Mouse (Mus musculus) brain, embryonic 18.5 days (tissue): ENCODE measurements around the gene Cbx6.

Source experiments
- DNase-seq: peaks from one replicate; pipeline ENCODE4 v3.0.0-alpha.2; 2012; ENCODE audit warnings: low read depth, low spot score

The Cbx6 gene

DNA sequence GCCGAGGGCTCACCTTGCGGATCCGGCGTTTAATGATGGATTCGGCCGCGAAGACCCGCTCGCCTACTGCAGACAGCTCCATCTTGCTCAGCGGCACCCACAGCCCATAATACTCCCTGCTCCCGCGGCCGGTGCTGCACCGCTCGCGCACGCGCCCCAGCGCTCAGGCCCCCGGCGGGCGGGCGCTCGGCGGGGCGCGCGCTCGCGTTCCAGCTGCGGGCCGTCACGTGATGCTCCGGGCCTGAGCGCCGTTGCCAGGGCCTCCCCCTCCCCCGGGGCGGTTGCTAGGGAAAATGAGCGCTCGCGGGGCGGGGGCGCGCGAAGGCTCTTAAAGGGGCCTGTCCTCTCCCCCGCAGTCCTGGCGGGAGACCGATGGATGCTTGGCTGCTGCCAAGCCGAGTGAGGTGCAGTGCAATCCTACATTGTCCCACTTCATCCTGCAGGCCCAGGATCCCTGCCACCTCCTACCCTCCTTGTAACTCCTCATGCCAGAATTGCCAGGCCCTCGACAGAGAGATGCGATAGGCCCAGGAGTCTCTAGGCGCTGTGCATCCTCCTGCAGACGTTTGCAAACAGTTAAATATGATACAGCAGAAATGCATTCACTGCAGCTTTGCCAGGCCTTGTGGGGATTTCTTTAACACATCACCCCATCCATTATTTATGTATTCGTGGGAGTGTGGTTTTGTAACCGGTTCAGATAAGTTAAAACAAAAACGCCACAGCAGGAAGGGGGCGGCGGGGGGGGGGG lies at the start of gene Cbx6, which contains the start of gene Npcd:
Gene Cbx6 (minus strand): TSS at position 559 of the 751 bp plus-strand sequence.
Gene Npcd (minus strand): TSS at position 108 of the 751 bp plus-strand sequence.
- peak; percentile 96 for DNase-seq

DNA sequence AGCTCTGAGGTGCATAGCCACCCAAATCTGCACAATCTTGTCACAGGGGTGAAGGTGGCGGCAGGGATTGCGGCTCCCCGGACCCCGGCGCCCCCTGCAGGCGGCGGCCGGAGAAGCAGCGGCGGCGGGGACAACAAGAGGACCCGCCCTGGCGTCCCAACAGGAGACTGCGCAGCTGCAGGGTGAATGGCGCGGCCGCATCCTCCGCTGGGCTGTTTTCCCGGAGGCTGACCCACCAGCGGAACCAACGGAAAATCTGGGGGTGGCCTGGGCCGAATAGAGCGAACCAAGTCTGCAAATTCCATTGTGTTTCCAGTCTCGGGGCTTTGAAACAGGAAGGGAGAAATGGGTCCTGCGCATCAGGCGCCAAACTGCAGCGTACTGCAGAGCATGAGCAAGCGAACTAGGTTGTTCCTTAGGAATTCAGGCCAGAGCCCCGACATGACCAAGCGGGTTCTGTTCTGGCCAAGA lies 48.9 kb upstream of the Cbx6 start:
- DNase-seq: peak; percentile 80

DNA sequence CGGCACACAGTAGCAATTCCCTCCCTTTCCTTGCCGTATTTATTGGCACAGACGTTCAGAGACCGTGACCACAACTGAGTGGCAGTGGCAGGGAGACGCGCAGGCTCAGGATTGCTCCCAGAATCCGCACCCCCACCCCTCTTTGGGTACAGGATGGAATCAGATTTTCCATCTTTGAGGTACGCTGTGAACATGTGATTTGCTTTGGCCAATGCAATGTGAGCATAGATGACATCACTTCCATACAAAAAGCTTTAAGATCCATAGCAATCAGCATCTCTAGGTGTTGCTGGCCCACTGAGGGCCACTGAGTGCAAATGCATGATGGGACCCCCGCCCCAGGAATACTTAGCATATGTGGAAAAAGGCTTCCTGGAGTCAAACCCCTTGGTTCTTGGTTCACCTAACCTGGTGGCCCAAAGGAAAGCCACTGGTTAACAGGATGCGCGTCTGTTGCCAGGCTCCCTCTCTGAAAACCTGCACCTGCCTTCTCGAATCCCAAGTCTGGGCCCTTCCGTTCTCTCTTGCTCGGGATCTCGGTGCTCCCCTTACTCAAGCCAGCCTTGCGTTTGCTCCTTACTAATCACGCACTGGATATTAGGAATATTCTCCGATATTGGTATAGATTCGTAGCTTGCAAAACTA lies 48.3 kb upstream of the Cbx6 start:
- DNase-seq: peak; percentile 80

DNA sequence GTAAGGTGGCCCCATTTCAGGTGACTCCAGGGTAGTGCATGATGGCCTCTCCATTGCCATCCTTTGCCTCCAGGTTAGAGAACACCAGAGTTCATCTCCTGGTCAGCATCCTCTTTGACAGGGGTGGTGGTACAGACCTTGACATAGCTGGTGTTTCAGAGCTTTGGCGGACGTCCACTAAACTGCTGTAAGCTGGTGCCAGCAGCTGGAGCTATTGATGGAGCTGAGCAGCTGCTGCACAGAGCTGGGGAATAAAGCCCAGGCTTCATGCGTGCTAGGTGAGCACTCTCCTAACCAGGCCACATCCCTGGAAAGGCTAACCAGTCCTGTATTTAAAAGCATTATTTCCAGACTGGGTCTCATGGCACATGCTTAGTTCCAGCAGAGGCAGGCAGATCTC lies 46.0 kb upstream of the Cbx6 start:
- no peak for DNase-seq

DNA sequence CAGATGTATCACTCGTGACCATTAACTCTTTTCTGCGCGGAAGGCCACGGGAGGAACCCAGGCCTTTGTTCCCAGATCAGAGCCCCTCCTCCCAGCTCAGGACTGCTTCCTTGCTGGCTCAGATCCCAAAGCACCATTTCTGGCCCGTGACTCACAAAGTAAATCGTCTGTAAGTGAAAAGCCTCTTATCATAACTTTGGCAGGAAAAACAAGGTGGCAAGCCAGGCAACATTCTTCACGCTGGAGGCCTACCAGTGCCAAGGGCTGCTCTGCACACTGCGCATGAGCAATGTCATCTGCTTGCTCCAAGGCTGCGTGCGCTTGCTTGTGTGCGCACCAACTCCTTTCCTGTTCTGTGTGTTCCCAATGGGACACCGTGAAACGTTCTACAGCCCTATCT lies 44.8 kb upstream of the Cbx6 start:
- peak; percentile 69 for DNase-seq

DNA sequence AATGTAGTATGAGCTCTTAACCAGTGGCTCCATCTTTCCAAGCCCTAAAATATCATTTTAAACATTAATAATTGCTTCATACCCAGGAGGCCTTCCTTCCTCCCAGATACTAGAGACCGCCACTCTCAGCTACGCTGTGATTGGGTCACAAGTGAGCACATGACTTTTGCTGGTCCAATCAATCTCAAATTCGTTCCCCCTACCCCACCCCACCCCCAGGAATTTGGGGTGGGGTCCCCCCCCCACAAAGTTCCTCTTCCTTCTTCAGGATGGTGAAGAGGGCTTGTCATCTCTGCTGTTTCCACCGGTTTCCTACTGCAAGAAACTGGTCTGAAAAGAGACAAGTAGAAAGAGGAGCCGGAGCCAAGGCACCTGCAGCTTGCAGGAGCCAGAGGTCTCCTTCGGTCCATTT lies 44.2 kb upstream of the Cbx6 start:
- DNase-seq: no peak

DNA sequence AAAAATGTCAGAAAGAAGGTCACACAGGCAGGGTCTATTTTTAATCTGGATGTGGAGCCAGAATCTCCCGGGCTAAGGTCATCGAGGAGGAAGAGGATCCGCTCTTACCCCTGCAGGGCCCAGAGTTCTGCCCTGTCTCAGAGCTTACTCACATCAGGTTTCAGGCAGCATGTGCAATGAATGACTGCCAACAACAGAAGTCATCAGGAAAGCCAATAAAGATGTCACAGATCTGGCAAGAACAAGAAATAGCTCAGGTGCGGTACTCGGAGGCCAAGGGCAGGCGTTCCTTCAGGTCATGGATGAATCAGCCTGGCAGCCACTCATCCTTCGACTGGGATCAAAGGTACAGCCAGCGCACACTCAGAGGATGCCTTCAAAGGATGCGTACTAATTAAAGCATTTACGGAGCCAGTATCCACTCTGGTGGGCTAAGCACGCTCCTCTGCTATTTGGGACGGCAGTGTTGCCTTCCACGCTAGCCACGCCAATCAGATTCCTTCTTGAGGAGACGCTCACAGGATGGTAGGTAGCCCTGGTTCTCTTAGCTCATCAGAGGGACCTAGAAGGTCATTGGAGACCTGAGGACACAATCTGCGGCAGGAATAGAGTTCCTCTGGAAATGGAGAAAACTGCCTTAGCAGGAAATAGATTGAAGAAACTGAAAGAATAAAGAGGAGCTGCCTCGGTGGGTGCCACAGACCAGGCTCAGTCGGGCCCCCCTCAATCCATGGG lies 40.9 kb upstream of the Cbx6 start:
- DNase-seq: no peak

DNA sequence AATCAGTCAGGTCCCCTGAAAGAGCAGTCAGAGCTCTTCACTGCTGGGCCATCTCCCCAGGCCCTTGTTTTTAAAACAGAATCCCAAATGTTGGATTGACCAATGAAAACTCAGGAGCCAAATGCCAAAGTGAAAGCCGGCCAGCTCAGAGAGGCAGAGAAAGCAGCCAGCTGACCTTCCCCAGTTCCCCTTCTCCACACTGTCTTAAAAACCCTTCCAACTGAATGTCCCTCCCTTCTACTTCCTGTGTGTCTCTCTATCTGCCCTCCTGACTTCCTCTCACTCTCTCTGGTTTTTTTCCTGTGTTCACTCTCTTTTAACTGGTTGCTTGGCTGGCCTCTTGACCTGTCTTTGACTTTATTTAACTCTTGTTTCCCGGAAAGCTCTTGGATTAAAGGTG lies 39.5 kb upstream of the Cbx6 start:
- no peak for DNase-seq

DNA sequence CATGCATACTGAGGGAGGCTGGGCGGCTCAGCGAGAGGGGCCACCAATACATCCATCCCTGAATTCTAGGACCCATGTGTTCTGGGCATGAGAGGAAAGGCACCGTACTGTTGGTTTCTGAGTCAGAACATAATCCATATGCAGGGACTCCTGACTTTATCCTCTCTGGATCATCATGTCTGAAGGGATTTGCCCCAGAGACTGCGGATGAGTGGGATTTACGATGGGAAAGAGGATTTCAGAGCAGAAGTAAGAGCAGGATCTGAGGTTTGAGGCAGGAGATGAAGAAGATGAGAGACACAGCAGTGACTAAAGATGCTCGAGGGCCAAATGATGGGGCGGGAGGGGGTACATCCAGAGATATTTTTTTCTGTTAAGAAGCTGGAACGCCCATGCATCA lies 39.1 kb upstream of the Cbx6 start:
- DNase-seq: no peak

DNA sequence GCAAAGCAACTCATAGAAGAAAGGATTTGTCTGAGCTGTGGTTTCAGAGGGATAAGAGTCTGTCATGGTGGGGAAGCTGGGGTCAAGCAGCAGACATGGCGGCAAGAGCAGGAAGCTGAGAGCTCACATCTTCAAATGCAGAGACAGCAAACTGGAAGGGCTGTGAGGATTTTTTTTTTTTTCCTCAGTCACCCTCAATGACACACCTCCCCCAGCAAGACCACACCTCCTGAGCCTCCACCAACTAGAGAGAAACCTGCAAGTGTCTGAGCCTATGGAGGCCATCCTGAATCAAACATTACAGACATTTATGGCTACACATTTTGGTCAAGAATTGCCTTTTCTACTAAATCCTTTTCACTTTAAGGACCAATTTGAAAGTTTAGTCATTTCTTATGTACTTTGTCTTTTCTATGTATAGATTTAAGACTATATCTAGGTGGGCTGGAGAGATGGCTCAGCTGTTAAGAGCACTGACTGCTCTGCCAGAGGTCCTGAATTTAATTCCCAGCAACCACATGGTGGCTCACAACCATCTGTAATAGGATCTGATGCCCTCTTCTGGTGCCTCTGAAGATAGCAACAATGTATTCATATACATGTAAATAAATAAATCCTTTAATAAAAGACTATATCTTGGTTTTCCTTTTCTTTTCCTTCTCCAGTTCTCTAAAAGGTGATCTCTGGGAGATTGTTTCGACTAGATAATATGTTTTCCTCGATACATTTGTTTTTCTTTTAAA lies 32.9 kb upstream of the Cbx6 start:
- no peak for DNase-seq

DNA sequence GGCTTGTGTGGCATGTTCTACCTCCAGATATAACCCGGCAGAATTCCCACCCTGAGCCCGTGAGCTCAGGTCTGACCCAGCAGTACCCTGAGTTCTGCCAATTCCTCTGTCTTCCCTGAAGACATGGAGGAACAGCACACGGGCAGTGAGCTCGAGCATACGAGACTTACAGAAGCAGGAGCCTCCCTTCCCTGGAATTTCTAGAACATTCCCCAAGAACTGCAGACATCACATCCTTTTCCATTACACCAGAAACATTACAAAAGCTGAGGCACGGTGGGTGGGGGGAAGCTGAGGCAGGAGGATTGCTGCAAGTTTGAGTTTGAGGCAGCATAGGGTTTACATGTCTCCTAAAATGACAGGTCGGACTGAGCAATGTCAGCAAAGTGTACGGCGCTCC lies 25.3 kb upstream of the Cbx6 start:
- no peak for DNase-seq

DNA sequence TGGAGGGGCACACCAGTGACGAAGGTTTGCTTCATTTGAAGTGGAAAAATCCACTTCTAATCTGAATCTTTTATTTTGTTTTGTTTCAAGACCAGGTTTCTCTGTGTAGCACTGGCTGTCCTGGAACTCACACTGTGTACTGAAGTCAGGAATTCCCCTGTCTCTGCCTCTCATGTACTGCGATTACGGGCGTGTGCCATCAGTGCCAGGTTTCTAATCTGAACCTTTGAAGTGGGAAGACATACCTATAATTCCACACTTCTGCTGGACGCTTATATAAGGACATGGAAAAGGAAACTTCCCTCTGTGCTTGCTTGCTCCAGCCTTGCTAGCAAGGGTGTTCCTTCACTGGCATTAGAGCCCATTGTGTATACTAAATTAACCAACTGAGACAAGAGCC lies 24.5 kb upstream of the Cbx6 start:
- DNase-seq: no peak

DNA sequence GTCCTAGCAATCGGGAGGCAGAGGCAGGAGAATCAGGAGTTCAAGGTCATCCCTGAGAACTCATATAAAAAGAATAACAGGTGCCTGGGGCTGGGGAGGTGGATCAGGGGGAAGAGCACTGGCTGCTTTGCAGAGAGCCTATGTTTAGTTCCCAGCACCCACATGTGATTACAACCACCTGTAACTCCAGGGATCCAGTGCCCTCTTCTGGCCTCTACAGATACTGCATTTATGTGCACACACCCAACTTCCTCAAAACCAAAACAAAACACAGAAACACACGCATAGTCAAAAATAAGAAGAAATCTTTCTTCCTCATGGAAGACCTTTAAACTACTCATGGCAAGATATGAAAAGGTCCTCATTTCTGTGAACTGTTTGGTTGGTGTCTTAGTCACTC lies 15.7 kb upstream of the Cbx6 start:
- no peak for DNase-seq

DNA sequence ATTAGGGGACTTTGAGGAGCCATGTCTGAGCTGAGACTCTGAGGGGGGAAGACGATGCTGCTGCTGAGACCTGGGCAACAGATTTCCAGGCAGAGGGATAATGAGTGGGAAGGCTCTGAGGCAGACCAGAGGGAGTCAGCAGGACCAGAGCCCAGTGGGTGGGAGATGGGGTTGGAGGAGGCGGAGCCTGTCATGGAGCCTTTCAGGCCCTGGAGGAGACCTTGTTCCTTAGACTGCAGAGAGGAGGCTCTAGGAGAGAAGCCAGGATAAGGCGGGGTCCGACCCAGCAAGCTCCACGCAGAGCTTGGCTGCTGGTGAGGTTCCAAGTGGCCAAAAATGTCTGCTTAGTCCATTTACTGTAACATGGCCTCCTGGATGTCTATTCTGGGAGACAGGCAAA lies 12.6 kb upstream of the Cbx6 start:
- no peak for DNase-seq

DNA sequence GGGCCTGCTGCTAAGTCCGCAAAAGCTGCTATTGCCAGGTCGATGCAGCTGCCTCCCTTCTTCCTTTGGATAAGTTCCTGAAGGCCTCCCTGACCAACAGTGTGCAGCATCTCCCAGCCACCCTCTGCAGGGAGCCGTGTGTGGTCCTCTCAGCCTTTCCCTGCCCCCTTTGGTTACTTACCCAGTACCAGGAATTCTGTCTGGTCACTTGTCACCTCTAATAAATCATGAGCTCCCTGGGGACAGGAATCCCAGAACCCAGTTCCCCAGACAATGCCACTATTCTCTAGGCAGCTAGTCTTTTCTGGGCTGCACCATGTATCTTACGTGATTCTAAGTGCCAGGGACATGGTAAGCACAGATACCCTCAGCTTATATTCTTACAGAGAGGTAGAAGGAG lies 11.5 kb upstream of the Cbx6 start:
- DNase-seq: no peak

DNA sequence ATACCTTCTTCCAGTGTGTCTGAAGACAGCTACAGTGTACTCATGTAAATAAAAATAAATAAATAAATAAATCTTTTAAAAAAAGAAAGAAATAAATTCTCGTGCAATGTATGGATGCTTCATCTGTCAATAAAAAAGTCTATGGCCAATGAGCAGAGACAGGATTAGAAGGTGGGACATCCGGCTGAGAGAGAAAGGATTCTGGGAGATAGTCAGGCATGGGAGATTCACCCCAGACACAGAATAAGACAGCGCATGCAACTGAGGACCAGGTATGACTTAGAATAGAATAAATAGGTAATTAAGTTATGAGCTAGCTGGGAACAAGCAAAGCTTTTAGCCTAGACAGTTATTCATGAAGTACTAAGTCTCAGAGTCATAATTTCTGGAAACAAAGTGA lies 8.5 kb upstream of the Cbx6 start:
- DNase-seq: no peak

DNA sequence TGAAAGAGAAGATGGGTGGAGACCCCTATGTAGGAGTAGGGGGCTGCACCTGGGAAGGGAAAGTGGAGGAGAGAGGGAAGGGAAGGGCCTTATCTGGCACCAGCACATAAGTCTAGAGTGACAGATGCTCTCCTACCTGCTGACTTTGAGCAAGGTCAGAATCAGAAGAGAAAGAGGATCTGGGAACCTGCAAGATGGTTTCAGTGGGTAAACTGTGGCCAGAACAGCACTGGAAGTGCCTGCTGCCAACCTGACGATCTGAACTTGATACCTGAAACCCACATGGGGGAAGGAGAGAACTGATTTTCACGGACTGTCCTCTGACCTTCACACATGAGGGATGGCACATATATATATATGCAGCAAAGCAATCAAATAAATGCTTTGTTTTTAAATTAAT lies 5.8 kb upstream of the Cbx6 start:
- no peak for DNase-seq

DNA sequence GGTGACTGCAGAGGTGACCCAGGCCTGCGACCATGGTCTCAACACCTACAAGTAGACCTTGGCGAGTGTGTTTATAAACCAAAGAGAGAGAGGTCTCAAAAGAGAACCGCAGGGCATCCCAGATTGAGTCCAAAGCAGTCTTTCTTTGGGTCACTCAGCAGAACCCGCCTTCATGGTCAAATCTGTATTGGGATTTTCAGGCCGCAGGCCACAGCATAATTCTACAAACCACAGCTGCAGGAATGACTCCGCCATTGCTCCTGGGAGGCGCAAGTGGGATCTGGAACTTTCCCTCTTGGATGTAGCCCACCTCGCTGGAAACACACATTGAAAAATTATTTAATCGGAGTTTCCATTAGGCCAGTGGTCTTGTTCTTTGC lies 383 bp upstream of the Cbx6 start:
- DNase-seq: no peak

DNA sequence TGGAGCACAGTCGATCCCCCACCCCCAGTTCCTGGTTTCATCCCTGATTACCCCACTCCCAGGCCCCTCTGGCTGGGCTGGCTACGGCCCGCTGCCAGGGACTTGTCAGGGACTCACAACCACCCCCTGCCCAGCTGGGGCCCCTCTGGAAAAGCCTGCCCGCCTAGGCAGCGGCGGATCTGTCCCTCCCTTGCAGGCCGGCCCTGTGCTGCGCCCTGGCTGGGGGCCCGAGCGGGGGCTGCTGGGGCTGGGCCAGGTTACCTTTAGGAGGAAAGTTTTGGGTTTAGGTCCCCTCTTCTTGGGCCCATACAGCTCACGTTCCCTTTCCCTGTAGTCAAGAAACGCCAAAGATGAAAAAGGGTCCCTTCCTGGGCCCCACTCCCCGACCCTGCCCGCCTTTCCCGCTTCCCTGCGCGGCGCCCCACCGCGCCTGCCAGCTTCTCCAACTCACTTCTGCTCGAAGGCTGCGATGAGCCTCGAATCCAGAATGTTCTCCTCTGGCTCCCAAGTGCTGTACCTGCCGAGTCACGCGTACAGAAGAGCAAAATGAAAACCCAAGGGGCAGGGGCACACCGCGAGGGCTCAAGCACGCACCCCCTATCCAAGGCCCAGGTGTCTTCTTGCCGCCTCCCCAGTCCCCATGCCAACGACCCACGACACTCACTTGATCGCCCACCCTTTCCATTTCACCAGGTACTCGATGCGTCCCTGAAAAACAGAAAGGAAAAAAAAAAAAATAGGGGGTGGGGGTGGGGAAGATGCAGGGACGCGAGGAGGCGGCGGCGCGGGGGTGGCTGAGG lies 1.0 kb downstream of the Cbx6 start:
- no peak for DNase-seq

DNA sequence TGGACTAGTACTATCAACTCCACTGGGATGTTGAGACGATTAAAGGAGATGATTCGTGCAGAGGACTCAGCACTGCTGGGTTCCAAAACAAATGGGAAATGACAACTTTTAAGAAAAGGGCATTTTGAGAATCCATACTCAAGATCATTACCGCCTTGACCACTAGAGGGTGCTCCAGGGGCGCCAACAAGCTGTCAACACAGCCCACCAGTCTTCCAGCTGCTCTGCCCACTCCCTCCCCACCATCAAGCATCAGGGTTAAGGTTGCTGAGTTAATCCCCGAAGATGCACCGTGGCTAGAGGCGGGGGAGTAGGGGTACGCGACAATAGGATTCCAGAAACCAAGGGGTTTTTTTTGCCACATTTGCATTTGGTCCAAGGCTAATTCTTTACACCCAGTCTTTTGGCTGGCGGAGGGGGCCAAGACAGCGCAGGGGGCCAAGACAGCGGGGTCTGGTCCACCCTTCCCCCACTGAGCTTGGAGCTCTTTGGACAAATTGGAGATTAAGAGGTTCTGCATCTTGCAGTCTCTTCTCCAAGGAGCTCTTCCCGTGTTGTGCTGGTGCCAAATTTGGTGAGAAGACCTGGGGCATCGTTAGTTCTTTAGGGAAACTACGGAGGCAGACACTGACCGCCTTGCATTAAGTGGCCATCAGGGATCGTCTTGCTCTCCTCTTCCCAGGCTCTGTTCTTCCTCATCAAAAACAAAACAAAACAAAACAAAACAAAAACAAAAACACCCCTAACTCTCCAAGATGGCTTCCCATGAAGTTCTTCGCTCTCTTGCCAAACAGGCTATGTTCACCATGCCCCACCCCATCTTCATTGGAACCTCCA lies 2.2 kb downstream of the Cbx6 start:
- peak; percentile 56 for DNase-seq
